Mouse (Mus musculus): ENCODE data around the gene Cmtm8. TPM values are rescaled to one million over a fixed set of nuclear protein-coding genes. Genes with fewer than 3 reads are reported as not detected.

Gene Cmtm8
- polyA plus RNA-seq, 1 experiment from 2014 or later = 62.3 TPM

GRCm38 (mm10) chr9:114775272-114775671 is 68.7 kb downstream of the Cmtm8 start:
- no peak overlapping the region for H3K4me2 ChIP-seq (ENCODE audit: low read depth, low read length)
- H3K9ac ChIP-seq (ENCODE audit: low read depth, low read length) = no peak overlapping the region
- peaks cover 2% of the 10 kb centered on the region; the same call in 1 of the 2 replicates for H3K27me3 ChIP-seq (ENCODE audit: control insufficient read depth, insufficient read depth, low read depth, low read length)
- no peak for ATAC-seq (ENCODE audit: low read depth)
- no peak overlapping the region for H3K4me3 ChIP-seq (ENCODE audit: low read depth, low read length)
- no peaks in the 10 kb centered on the region for H3K9me3 ChIP-seq (replicated peaks; ENCODE audit: control insufficient read depth, low read length)
- 23% methylated on average over 4 of the region's 4 CpGs for WGBS (ENCODE audit: insufficient replicate concordance)
- H3K4me1 ChIP-seq (ENCODE audit: control insufficient read depth, low read depth, low read length) = peaks cover 2% of the 10 kb centered on the region
- H3K36me3 ChIP-seq (ENCODE audit: control insufficient read depth, insufficient read depth) = peaks cover 4% of the 10 kb centered on the region; the same call in 1 of the 2 replicates
- no peak overlapping the region for H3K27ac ChIP-seq (ENCODE audit: low read length)

GRCm38 (mm10) chr9:114774629-114775028 is 69.3 kb downstream of the Cmtm8 start:
- 56% methylated on average over 6 of the region's 6 CpGs for WGBS (ENCODE audit: insufficient replicate concordance)
- H3K4me2 ChIP-seq (ENCODE audit: low read depth, low read length) = no peak overlapping the region
- H3K4me1 ChIP-seq (ENCODE audit: control insufficient read depth, low read depth, low read length) = no peaks in the 10 kb centered on the region; the same call in none of the 2 replicates
- H3K36me3 ChIP-seq (ENCODE audit: control insufficient read depth, insufficient read depth) = peaks cover 4% of the 10 kb centered on the region; the same call in 1 of the 2 replicates
- no peak overlapping the region for H3K27ac ChIP-seq (ENCODE audit: low read length)
- H3K27me3 ChIP-seq (ENCODE audit: control insufficient read depth, insufficient read depth, low read depth, low read length) = no peaks in the 10 kb centered on the region
- H3K9ac ChIP-seq (ENCODE audit: low read depth, low read length) = no peak overlapping the region
- no peaks in the 10 kb centered on the region for H3K9me3 ChIP-seq (replicated peaks; ENCODE audit: control insufficient read depth, low read length)
- ATAC-seq (ENCODE audit: low read depth) = no peak
- H3K4me3 ChIP-seq (ENCODE audit: low read depth, low read length) = no peak overlapping the region

GRCm38 (mm10) chr9:114771565-114771964 is 72.4 kb downstream of the Cmtm8 start:
- WGBS (ENCODE audit: insufficient replicate concordance) = 67% methylated on average over 7 of the region's 7 CpGs
- no peak overlapping the region for H3K9ac ChIP-seq (ENCODE audit: low read depth, low read length)
- no peak for ATAC-seq (ENCODE audit: low read depth)
- no peak overlapping the region for H3K27ac ChIP-seq (ENCODE audit: low read length)
- no peak overlapping the region for H3K4me2 ChIP-seq (ENCODE audit: low read depth, low read length)
- no peaks in the 10 kb centered on the region; the same call in 1 of the 2 replicates for H3K4me1 ChIP-seq (ENCODE audit: control insufficient read depth, low read depth, low read length)
- H3K27me3 ChIP-seq (ENCODE audit: control insufficient read depth, insufficient read depth, low read depth, low read length) = no peaks in the 10 kb centered on the region
- H3K9me3 ChIP-seq (replicated peaks; ENCODE audit: control insufficient read depth, low read length) = no peaks in the 10 kb centered on the region
- no peak overlapping the region for H3K4me3 ChIP-seq (ENCODE audit: low read depth, low read length)
- H3K36me3 ChIP-seq (ENCODE audit: control insufficient read depth, insufficient read depth) = peaks cover 4% of the 10 kb centered on the region; the same call in 1 of the 2 replicates

GRCm38 (mm10) chr9:114770224-114770623 is 73.7 kb downstream of the Cmtm8 start:
- peak; percentile 22 for ATAC-seq (ENCODE audit: low read depth)

GRCm38 (mm10) chr9:114768066-114768465 is 75.9 kb downstream of the Cmtm8 start:
- Histone ChIP-seq H3K9me3 (replicated peaks; ENCODE audit: control insufficient read depth, low read length) (no peaks in the 10 kb centered on the region), H3K27ac (ENCODE audit: low read length) (no peak overlapping the region), H3K27me3 (ENCODE audit: control insufficient read depth, insufficient read depth, low read depth, low read length) (no peaks in the 10 kb centered on the region), H3K9ac (ENCODE audit: low read depth, low read length) (no peak overlapping the region), H3K4me3 (ENCODE audit: low read depth, low read length) (no peak overlapping the region), H3K4me1 (ENCODE audit: control insufficient read depth, low read depth, low read length) (no peaks in the 10 kb centered on the region), H3K4me2 (ENCODE audit: low read depth, low read length) (no peak overlapping the region), H3K36me3 (ENCODE audit: control insufficient read depth, insufficient read depth) (peaks cover 4% of the 10 kb centered on the region; the same call in 1 of the 2 replicates)
- 64% methylated on average over 10 of the region's 10 CpGs for WGBS (ENCODE audit: insufficient replicate concordance)
- ATAC-seq (ENCODE audit: low read depth) = no peak

More at GRCm38 (mm10) chr9:114770224-114770623, 73.7 kb downstream of the Cmtm8 start:
- no peaks in the 10 kb centered on the region for H3K9me3 ChIP-seq (replicated peaks; ENCODE audit: control insufficient read depth, low read length)
- 41% methylated on average over 4 of the region's 4 CpGs for WGBS (ENCODE audit: insufficient replicate concordance)
- H3K4me2 ChIP-seq (ENCODE audit: low read depth, low read length) = no peak overlapping the region
- H3K36me3 ChIP-seq (ENCODE audit: control insufficient read depth, insufficient read depth) = peaks cover 4% of the 10 kb centered on the region; the same call in 1 of the 2 replicates
- H3K9ac ChIP-seq (ENCODE audit: low read depth, low read length) = no peak overlapping the region
- H3K4me1 ChIP-seq (ENCODE audit: control insufficient read depth, low read depth, low read length) = no peaks in the 10 kb centered on the region
- H3K27ac ChIP-seq (ENCODE audit: low read length) = no peak overlapping the region
- no peak overlapping the region for H3K4me3 ChIP-seq (ENCODE audit: low read depth, low read length)
- no peaks in the 10 kb centered on the region for H3K27me3 ChIP-seq (ENCODE audit: control insufficient read depth, insufficient read depth, low read depth, low read length)

GRCm38 (mm10) chr9:114767507-114767906 is 76.4 kb downstream of the Cmtm8 start:
- Histone ChIP-seq H3K27ac (ENCODE audit: low read length) (no peak overlapping the region), H3K36me3 (ENCODE audit: control insufficient read depth, insufficient read depth) (peaks cover 2% of the 10 kb centered on the region; the same call in 1 of the 2 replicates), H3K9me3 (replicated peaks; ENCODE audit: control insufficient read depth, low read length) (no peaks in the 10 kb centered on the region), H3K4me3 (ENCODE audit: low read depth, low read length) (no peak overlapping the region), H3K4me2 (ENCODE audit: low read depth, low read length) (no peak overlapping the region), H3K9ac (ENCODE audit: low read depth, low read length) (no peak overlapping the region), H3K27me3 (ENCODE audit: control insufficient read depth, insufficient read depth, low read depth, low read length) (no peaks in the 10 kb centered on the region), H3K4me1 (ENCODE audit: control insufficient read depth, low read depth, low read length) (no peaks in the 10 kb centered on the region)
- no peak for ATAC-seq (ENCODE audit: low read depth)
- WGBS (ENCODE audit: insufficient replicate concordance) = 70% methylated on average over 2 of the region's 2 CpGs

- Histone ChIP-seq H3K4me2 (ENCODE audit: low read depth, low read length) (no peak overlapping the region), H3K4me1 (ENCODE audit: control insufficient read depth, low read depth, low read length) (no peaks in the 10 kb centered on the region), H3K27ac (ENCODE audit: low read length) (no peak overlapping the region), H3K9ac (ENCODE audit: low read depth, low read length) (no peak overlapping the region), H3K27me3 (ENCODE audit: control insufficient read depth, insufficient read depth, low read depth, low read length) (no peaks in the 10 kb centered on the region), H3K9me3 (replicated peaks; ENCODE audit: control insufficient read depth, low read length) (no peaks in the 10 kb centered on the region), H3K4me3 (ENCODE audit: low read depth, low read length) (no peak overlapping the region), H3K36me3 (ENCODE audit: control insufficient read depth, insufficient read depth) (no peaks in the 10 kb centered on the region)
- 79% methylated on average over 13 of the region's 13 CpGs for WGBS (ENCODE audit: insufficient replicate concordance)
- ATAC-seq (ENCODE audit: low read depth) = no peak
Observed at GRCm38 (mm10) chr9:114767030-114767429, 76.9 kb downstream of the Cmtm8 start.

- no peak overlapping the region for H3K4me3 ChIP-seq (ENCODE audit: low read depth, low read length)
- H3K36me3 ChIP-seq (ENCODE audit: control insufficient read depth, insufficient read depth) = peaks cover 2% of the 10 kb centered on the region; the same call in 1 of the 2 replicates
- H3K4me1 ChIP-seq (ENCODE audit: control insufficient read depth, low read depth, low read length) = no peaks in the 10 kb centered on the region
- no peak for ATAC-seq (ENCODE audit: low read depth)
- no peaks in the 10 kb centered on the region for H3K27me3 ChIP-seq (ENCODE audit: control insufficient read depth, insufficient read depth, low read depth, low read length)
- no peak overlapping the region for H3K9ac ChIP-seq (ENCODE audit: low read depth, low read length)
- H3K4me2 ChIP-seq (ENCODE audit: low read depth, low read length) = no peak overlapping the region
- 59% methylated on average over 13 of the region's 13 CpGs for WGBS (ENCODE audit: insufficient replicate concordance)
- no peaks in the 10 kb centered on the region for H3K9me3 ChIP-seq (replicated peaks; ENCODE audit: control insufficient read depth, low read length)
- H3K27ac ChIP-seq (ENCODE audit: low read length) = no peak overlapping the region
Observed at GRCm38 (mm10) chr9:114763341-114763740, 80.6 kb downstream of the Cmtm8 start.

- ATAC-seq (ENCODE audit: low read depth) = no peak
Observed at GRCm38 (mm10) chr9:114761848-114762247, 82.1 kb downstream of the Cmtm8 start.

More at GRCm38 (mm10) chr9:114761848-114762247, 82.1 kb downstream of the Cmtm8 start:
- H3K36me3 ChIP-seq (ENCODE audit: control insufficient read depth, insufficient read depth) = peaks cover 2% of the 10 kb centered on the region; the same call in 1 of the 2 replicates
- H3K4me1 ChIP-seq (ENCODE audit: control insufficient read depth, low read depth, low read length) = no peaks in the 10 kb centered on the region
- WGBS (ENCODE audit: insufficient replicate concordance) = 75% methylated on average over 11 of the region's 11 CpGs
- H3K4me3 ChIP-seq (ENCODE audit: low read depth, low read length) = no peak overlapping the region
- H3K9me3 ChIP-seq (replicated peaks; ENCODE audit: control insufficient read depth, low read length) = no peaks in the 10 kb centered on the region
- no peak overlapping the region for H3K9ac ChIP-seq (ENCODE audit: low read depth, low read length)
- no peak overlapping the region for H3K27ac ChIP-seq (ENCODE audit: low read length)
- H3K27me3 ChIP-seq (ENCODE audit: control insufficient read depth, insufficient read depth, low read depth, low read length) = no peaks in the 10 kb centered on the region
- no peak overlapping the region for H3K4me2 ChIP-seq (ENCODE audit: low read depth, low read length)
